Mouse (Mus musculus) kidney, adult 2 months (tissue): ENCODE results near the gene Mast4.

ENCODE experiments used
- CTCF ChIP-seq: fragments of 200-500 bp; conservative IDR thresholded peaks from 2 replicates; pipeline ENCODE4 v1.5.1; 2011; ENCODE audit warnings: low read depth, mild to moderate bottlenecking, control low read depth, low read length, moderate library complexity, mixed read lengths; ENCODE audit not compliant: insufficient read depth, insufficient read length
- POLR2A ChIP-seq: fragments of 200-500 bp; IDR thresholded peaks from one replicate; pipeline ENCODE4 v1.6.1; 2011; ENCODE audit warnings: low read depth, low read length, control low read depth

GRCm38 (mm10) chr13:102932434-102932833 is 401.9 kb downstream of the Mast4 start:
- TF ChIP-seq CTCF (no peak), POLR2A (no peak)
